Mouse (Mus musculus): ENCODE measurements at regions not wholly inside any gene's neighbourhood (a gene's known extent, or its start where the extent isn't known, plus 50 kb on each side); places are given as distances from the start of the nearest gene placed in this dataset.

DNA sequence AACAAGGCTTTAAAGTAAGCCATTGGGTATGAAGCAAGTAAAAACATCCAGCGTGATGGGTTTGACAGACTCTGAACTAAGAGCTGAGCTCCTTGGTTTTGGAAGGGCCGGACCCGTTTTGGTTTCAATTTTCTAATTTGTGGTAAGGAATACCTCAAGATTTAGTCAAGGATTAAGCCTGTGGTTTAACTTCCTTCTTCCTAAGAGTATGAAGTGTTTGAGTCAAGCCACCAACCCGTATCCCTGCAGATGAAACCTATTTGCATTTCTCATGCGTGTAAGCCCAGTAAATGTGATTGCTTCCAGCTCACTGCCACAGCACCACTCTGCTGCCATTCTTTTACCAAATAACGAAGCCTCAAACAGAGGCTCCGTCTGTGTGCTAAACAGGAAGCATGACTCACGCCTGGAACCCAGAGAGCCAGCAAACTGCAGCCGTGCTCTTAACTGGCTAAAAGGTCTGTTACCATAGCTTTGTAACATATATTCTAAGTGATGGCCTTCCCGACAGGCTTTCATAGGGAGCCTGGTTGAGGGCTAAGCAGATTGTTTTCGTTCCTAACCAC is 149.7 kb downstream of the Etv1 start:
- H3K9ac ChIP-seq (ENCODE audit: low read length): no peak overlapping the region
- H3K4me3 ChIP-seq (ENCODE audit: low read depth, low read length): no peak overlapping the region
- H3K9me3 ChIP-seq (ENCODE audit: control insufficient read depth, low read length): no peaks in the 10 kb centered on the region
- H3K27ac ChIP-seq (ENCODE audit: low read depth, low read length): 0 out of 2 replicates have a peak overlapping the region, but pooled peaks have one; percentile 48
- no peaks in the 10 kb centered on the region for H3K4me1 ChIP-seq (replicated peaks; ENCODE audit: control insufficient read depth, insufficient read depth, low read length)
- peak; percentile 90 for ATAC-seq (replicated peaks; ENCODE audit: low FRiP score)
- peak; percentile 59 for DNase-seq (ENCODE audit: low spot score)
- H3K27me3 ChIP-seq (ENCODE audit: control insufficient read depth, insufficient read depth, low read length): no peaks in the 10 kb centered on the region
- no peaks in the 10 kb centered on the region for H3K36me3 ChIP-seq (ENCODE audit: control insufficient read depth, insufficient read depth, low read length)
- WGBS: 35% methylated on average over 11 of the region's 11 CpGs
- no peak overlapping the region for H3K4me2 ChIP-seq (ENCODE audit: low read depth, low read length, severe bottlenecking)

DNA sequence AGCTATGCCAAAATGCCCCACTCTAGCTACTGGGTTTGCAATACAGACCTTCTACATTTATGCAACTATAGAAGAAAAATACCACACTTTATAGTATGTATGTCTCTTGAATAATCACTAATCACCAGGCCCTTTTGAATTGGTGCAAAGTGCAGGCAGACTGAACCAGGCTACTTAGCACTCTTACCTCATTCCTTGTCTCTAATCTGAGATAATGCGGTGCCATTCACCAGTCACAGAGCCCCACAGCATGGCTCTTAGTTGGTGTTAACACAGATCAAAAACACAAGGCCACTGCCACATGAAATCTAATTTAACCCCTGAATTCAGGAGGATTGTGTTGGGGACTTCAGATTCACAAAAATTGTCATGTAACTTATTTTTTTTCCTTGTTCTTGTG is 150.5 kb downstream of the Etv1 start:
- H3K4me2 ChIP-seq (ENCODE audit: low read depth, low read length, severe bottlenecking): no peak overlapping the region
- no peak overlapping the region for H3K9ac ChIP-seq (ENCODE audit: low read length)
- H3K27ac ChIP-seq (ENCODE audit: low read depth, low read length): no peak overlapping the region
- H3K4me3 ChIP-seq (ENCODE audit: low read depth, low read length): no peak overlapping the region
- H3K4me1 ChIP-seq (replicated peaks; ENCODE audit: control insufficient read depth, insufficient read depth, low read length): no peaks in the 10 kb centered on the region
- H3K27me3 ChIP-seq (ENCODE audit: control insufficient read depth, insufficient read depth, low read length): no peaks in the 10 kb centered on the region
- ATAC-seq (replicated peaks; ENCODE audit: low FRiP score) (peak; percentile 85), DNase-seq (ENCODE audit: low spot score) (no peak)
- 19% methylated on average over 1 of the region's 1 CpGs for WGBS
- H3K36me3 ChIP-seq (ENCODE audit: control insufficient read depth, insufficient read depth, low read length): no peaks in the 10 kb centered on the region
- no peaks in the 10 kb centered on the region for H3K9me3 ChIP-seq (ENCODE audit: control insufficient read depth, low read length)

DNA sequence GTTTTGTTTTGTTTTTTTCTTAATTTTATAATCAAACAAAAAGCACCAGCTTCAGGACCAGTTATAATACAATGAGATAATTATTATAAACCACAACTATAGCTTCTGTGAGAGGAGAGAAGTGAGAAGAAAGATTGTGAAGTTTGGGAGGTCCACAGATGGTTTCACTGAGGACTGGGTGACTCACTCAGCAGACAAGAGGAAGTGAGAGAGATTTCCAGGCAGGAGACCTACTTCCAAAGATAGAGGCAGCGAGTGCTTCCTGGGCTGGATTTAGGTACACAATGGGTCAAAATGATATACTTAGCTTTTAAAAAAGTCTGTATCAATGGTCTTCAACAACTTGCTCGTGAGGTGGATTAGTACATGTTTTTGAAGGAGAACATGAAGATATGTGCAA is 152.6 kb downstream of the Etv1 start:
- Histone ChIP-seq H3K9ac (ENCODE audit: low read length) (no peak overlapping the region), H3K4me2 (ENCODE audit: low read depth, low read length, severe bottlenecking) (no peak overlapping the region), H3K27me3 (ENCODE audit: control insufficient read depth, insufficient read depth, low read length) (no peaks in the 10 kb centered on the region), H3K9me3 (ENCODE audit: control insufficient read depth, low read length) (no peaks in the 10 kb centered on the region), H3K4me3 (ENCODE audit: low read depth, low read length) (no peak overlapping the region), H3K4me1 (replicated peaks; ENCODE audit: control insufficient read depth, insufficient read depth, low read length) (no peaks in the 10 kb centered on the region), H3K36me3 (ENCODE audit: control insufficient read depth, insufficient read depth, low read length) (no peaks in the 10 kb centered on the region), H3K27ac (ENCODE audit: low read depth, low read length) (no peak overlapping the region)
- no peak for ATAC-seq (replicated peaks; ENCODE audit: low FRiP score)
- 90% methylated on average over 2 of the region's 2 CpGs for WGBS
- no peak for DNase-seq (ENCODE audit: low spot score)

DNA sequence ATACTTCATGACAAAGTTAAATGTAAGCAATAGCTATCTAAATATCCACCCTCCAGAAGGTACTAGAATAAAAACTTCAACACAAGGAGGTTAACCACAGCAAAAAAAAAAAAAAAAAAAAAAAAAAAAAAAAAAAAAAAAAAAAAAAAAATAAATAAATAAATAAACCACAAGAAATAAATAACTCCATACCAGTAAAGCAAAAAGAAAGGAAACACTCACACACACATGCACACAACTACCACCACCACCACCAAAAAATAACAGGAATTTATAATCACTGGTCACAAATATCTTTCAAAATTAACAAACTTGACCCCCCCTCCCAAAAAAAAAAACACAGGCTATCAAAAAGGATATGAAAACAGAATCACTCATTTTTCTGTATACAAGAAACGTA is 180.4 kb downstream of the Etv1 start:
- H3K27me3 ChIP-seq (ENCODE audit: control insufficient read depth, insufficient read depth, low read length): no peaks in the 10 kb centered on the region
- no peaks in the 10 kb centered on the region for H3K4me1 ChIP-seq (replicated peaks; ENCODE audit: control insufficient read depth, insufficient read depth, low read length)
- DNase-seq (ENCODE audit: low spot score) (no peak), ATAC-seq (replicated peaks; ENCODE audit: low FRiP score) (no peak)
- no peaks in the 10 kb centered on the region for H3K36me3 ChIP-seq (ENCODE audit: control insufficient read depth, insufficient read depth, low read length)
- H3K4me3 ChIP-seq (ENCODE audit: low read depth, low read length): no peak overlapping the region
- WGBS: 59% methylated on average over 1 of the region's 1 CpGs
- H3K27ac ChIP-seq (ENCODE audit: low read depth, low read length): no peak overlapping the region
- no peak overlapping the region for H3K9ac ChIP-seq (ENCODE audit: low read length)
- no peak overlapping the region for H3K4me2 ChIP-seq (ENCODE audit: low read depth, low read length, severe bottlenecking)
- no peaks in the 10 kb centered on the region for H3K9me3 ChIP-seq (ENCODE audit: control insufficient read depth, low read length)

DNA sequence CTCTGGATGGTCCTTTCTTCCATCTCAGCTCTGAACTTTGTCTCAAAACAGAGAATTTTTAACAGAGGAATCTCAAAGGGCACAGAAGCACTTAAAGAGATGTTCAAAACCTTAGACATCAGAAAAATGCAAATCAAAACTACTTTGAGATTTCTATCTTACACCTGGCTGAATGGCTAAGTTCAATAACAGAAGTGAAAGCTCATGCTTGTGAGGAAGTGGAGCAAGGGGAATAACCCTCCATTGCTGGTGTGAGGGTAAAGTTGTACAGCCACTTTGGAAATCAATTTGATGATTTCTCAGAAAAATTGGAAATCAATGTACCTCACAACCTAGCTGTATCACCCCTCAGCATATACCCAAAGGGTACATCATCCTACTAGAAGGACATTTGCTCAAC is 183.1 kb downstream of the Etv1 start:
- DNase-seq (ENCODE audit: low spot score) (no peak), ATAC-seq (replicated peaks; ENCODE audit: low FRiP score) (no peak)
- no peak overlapping the region for H3K9ac ChIP-seq (ENCODE audit: low read length)

DNA sequence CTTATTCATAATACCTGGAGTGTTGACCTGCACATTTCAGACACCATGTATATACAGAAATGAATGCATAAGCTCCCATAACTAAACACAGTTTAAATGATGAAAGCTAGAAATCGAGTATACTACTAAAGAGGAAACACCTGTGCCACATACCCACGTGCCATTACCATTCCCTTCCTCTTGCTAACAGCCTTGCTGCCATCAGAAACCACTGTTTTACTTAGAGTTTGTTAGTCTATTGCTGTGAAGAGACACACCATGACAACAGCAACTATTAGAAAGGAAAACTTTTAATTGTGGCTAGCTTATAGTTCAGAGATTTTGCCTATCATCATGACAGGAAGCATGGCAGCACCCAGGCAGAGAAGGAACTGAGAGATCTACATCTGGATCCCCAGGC is 191.2 kb downstream of the Etv1 start:
- ATAC-seq (replicated peaks; ENCODE audit: low FRiP score) (no peak), DNase-seq (ENCODE audit: low spot score) (no peak)
- Histone ChIP-seq H3K4me2 (ENCODE audit: low read depth, low read length, severe bottlenecking) (no peak overlapping the region), H3K27me3 (ENCODE audit: control insufficient read depth, insufficient read depth, low read length) (no peaks in the 10 kb centered on the region), H3K9me3 (ENCODE audit: control insufficient read depth, low read length) (no peaks in the 10 kb centered on the region), H3K9ac (ENCODE audit: low read length) (no peak overlapping the region), H3K4me1 (replicated peaks; ENCODE audit: control insufficient read depth, insufficient read depth, low read length) (no peaks in the 10 kb centered on the region), H3K27ac (ENCODE audit: low read depth, low read length) (no peak overlapping the region), H3K36me3 (ENCODE audit: control insufficient read depth, insufficient read depth, low read length) (no peaks in the 10 kb centered on the region), H3K4me3 (ENCODE audit: low read depth, low read length) (no peak overlapping the region)
- 73% methylated on average over 2 of the region's 2 CpGs for WGBS

More for the DNA sequence above, 183.1 kb downstream of the Etv1 start:
- H3K9me3 ChIP-seq (ENCODE audit: control insufficient read depth, low read length): no peaks in the 10 kb centered on the region
- H3K4me2 ChIP-seq (ENCODE audit: low read depth, low read length, severe bottlenecking): no peak overlapping the region
- no peak overlapping the region for H3K27ac ChIP-seq (ENCODE audit: low read depth, low read length)
- no peak overlapping the region for H3K4me3 ChIP-seq (ENCODE audit: low read depth, low read length)
- H3K36me3 ChIP-seq (ENCODE audit: control insufficient read depth, insufficient read depth, low read length): no peaks in the 10 kb centered on the region
- H3K27me3 ChIP-seq (ENCODE audit: control insufficient read depth, insufficient read depth, low read length): no peaks in the 10 kb centered on the region
- H3K4me1 ChIP-seq (replicated peaks; ENCODE audit: control insufficient read depth, insufficient read depth, low read length): no peaks in the 10 kb centered on the region

DNA sequence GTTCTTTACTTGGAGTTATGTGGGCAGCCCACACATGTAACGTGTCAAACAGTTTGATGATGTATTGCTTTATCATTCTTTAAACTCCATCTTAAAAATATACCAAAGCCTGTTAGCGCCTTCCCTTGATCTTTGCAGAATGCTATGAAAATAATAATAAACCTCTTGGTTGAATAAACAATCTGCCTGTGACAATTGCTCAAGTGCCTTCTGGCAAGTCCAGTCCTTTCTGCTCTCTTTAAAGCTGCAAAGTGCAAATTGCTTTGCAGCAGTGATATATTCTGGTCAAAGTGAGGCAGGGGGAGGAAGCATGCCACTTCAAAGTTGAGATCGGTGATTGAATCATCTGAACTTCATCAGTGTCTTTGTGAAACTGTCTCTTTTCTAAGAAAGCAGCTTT is 193.0 kb downstream of the Etv1 start:
- no peak for ATAC-seq (replicated peaks; ENCODE audit: low FRiP score)
- Histone ChIP-seq H3K4me2 (ENCODE audit: low read depth, low read length, severe bottlenecking) (no peak overlapping the region), H3K9ac (ENCODE audit: low read length) (no peak overlapping the region), H3K4me3 (ENCODE audit: low read depth, low read length) (no peak overlapping the region), H3K27ac (ENCODE audit: low read depth, low read length) (no peak overlapping the region), H3K4me1 (replicated peaks; ENCODE audit: control insufficient read depth, insufficient read depth, low read length) (no peaks in the 10 kb centered on the region), H3K27me3 (ENCODE audit: control insufficient read depth, insufficient read depth, low read length) (no peaks in the 10 kb centered on the region), H3K9me3 (ENCODE audit: control insufficient read depth, low read length) (no peaks in the 10 kb centered on the region), H3K36me3 (ENCODE audit: control insufficient read depth, insufficient read depth, low read length) (no peaks in the 10 kb centered on the region)
- no peak for DNase-seq (ENCODE audit: low spot score)
- 89% methylated on average over 3 of the region's 3 CpGs for WGBS

DNA sequence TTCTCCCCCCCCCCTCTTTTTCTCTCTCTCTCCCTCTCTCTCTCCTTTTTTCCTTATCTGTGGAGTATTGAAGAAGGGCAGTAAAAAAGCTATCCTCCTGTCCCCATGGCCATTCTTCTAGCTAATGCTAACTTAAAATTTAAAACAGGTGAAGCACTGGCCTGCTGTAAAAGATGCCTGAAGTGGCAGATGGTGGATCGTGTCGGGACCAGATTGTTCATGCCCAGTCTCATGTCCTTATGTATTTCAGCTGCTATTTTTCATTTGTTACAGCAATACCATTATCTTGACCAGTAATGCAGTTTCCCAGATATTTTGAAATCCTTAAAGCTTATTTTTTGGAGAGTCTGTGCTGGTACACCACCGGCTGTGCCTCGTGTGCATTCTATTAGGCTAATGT is 196.3 kb downstream of the Etv1 start:
- H3K9ac ChIP-seq (ENCODE audit: low read length): no peak overlapping the region
- DNase-seq (ENCODE audit: low spot score): no peak
- H3K36me3 ChIP-seq (ENCODE audit: control insufficient read depth, insufficient read depth, low read length): no peaks in the 10 kb centered on the region
- no peaks in the 10 kb centered on the region for H3K9me3 ChIP-seq (ENCODE audit: control insufficient read depth, low read length)
- WGBS: 88% methylated on average over 4 of the region's 4 CpGs
- no peak overlapping the region for H3K4me2 ChIP-seq (ENCODE audit: low read depth, low read length, severe bottlenecking)
- H3K27ac ChIP-seq (ENCODE audit: low read depth, low read length): no peak overlapping the region
- H3K27me3 ChIP-seq (ENCODE audit: control insufficient read depth, insufficient read depth, low read length): no peaks in the 10 kb centered on the region
- no peak overlapping the region for H3K4me3 ChIP-seq (ENCODE audit: low read depth, low read length)
- no peaks in the 10 kb centered on the region for H3K4me1 ChIP-seq (replicated peaks; ENCODE audit: control insufficient read depth, insufficient read depth, low read length)
- no peak for ATAC-seq (replicated peaks; ENCODE audit: low FRiP score)

DNA sequence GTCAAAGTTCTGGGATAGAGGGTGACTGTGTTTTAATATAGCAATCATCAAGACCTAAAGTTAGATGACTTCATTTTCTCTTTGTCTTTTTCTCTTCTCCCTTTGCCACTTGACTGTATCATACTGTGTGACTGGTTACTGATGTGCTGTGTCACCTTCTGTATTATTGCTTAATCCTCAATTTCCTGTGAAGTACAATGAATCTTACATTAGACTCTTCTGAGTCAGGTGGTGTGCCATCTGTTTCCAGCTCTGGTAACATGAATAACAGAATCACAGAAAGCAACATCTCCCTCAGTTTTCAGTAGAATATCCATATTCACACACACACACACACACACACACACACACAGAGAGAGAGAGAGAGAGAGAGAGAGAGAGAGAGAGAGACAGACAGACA is 203.2 kb downstream of the Etv1 start:
- no peak overlapping the region for H3K4me2 ChIP-seq (ENCODE audit: low read depth, low read length, severe bottlenecking)
- H3K27ac ChIP-seq (ENCODE audit: low read depth, low read length): no peak overlapping the region
- no peaks in the 10 kb centered on the region for H3K4me1 ChIP-seq (replicated peaks; ENCODE audit: control insufficient read depth, insufficient read depth, low read length)
- no peak overlapping the region for H3K4me3 ChIP-seq (ENCODE audit: low read depth, low read length)
- ATAC-seq (replicated peaks; ENCODE audit: low FRiP score) (no peak), DNase-seq (ENCODE audit: low spot score) (no peak)
- H3K9me3 ChIP-seq (ENCODE audit: control insufficient read depth, low read length): no peaks in the 10 kb centered on the region
- no peak overlapping the region for H3K9ac ChIP-seq (ENCODE audit: low read length)
- H3K36me3 ChIP-seq (ENCODE audit: control insufficient read depth, insufficient read depth, low read length): no peaks in the 10 kb centered on the region
- no peaks in the 10 kb centered on the region for H3K27me3 ChIP-seq (ENCODE audit: control insufficient read depth, insufficient read depth, low read length)
